Mouse (Mus musculus) myocyte (in vitro differentiated cells): ENCODE measurements around the gene Cyp2j6. TPM values are rescaled to one million over a fixed set of nuclear protein-coding genes. Genes with fewer than 3 reads are reported as not detected.
"Not testable (repeated sequence)": the region's sequence is repeated elsewhere in the genome, so short reads cannot be mapped to it uniquely, and the experiment has no call there.

Source experiments
- H3K27me3 ChIP-seq: one replicate; pipeline ENCODE4 v1.6.1; 2011; ENCODE audit not compliant: control insufficient read depth, insufficient read depth, insufficient read length
- H3K36me3 ChIP-seq: one replicate; pipeline ENCODE4 v1.6.1; 2011; ENCODE audit not compliant: control insufficient read depth, insufficient read depth
- H3K4me2 ChIP-seq: one replicate; pipeline ENCODE4 v1.6.1; 2011; ENCODE audit warnings: low read depth, control low read depth
- H3K4me3 ChIP-seq: one replicate; pipeline ENCODE4 v1.5.1; 2011; ENCODE audit warnings: mild to moderate bottlenecking, control low read depth, moderate library complexity
- H3K79me2 ChIP-seq: one replicate; pipeline ENCODE4 v1.6.1; 2011; ENCODE audit not compliant: control insufficient read depth, insufficient read depth
- H3ac ChIP-seq: one replicate; pipeline ENCODE4 v1.6.1; 2011; ENCODE audit not compliant: control insufficient read depth, insufficient read length
- CEBPB ChIP-seq: IDR thresholded peaks from 2 replicates; pipeline ENCODE4 v1.6.1; 2011; ENCODE audit warnings: mild to moderate bottlenecking, moderate library complexity; ENCODE audit not compliant: poor library complexity, insufficient read depth, severe bottlenecking
- E2F4 ChIP-seq: IDR thresholded peaks from one replicate; pipeline ENCODE4 v1.6.1; 2011; ENCODE audit warnings: mild to moderate bottlenecking, control low read depth, moderate library complexity; ENCODE audit not compliant: insufficient read depth
- MAX ChIP-seq: IDR thresholded peaks from one replicate; pipeline ENCODE4 v1.6.1; 2011; ENCODE audit warnings: low read depth, mild to moderate bottlenecking, control low read depth
- MYOD1 ChIP-seq, 3 experiments: IDR thresholded peaks; one replicate each; pipeline ENCODE4 v1.6.1; 2011; ENCODE audit warnings: control low read depth in 2 of 3, low read depth in 2 of 3, mild to moderate bottlenecking in 2 of 3, moderate library complexity in 1 of 3; ENCODE audit not compliant: insufficient read length in 2 of 3, control insufficient read depth in 1 of 3
- MYOG ChIP-seq, 3 experiments: IDR thresholded peaks; one replicate each; pipeline ENCODE4 v1.6.1; 2011; ENCODE audit warnings: control low read depth in 2 of 3, low read depth in 2 of 3, mild to moderate bottlenecking in 2 of 3; ENCODE audit not compliant: insufficient read length in 2 of 3, control insufficient read depth in 1 of 3, insufficient read depth in 1 of 3
- POLR2A ChIP-seq: IDR thresholded peaks from one replicate; pipeline ENCODE4 v1.6.1; 2011; ENCODE audit warnings: low read depth, mild to moderate bottlenecking, control low read depth, moderate library complexity; ENCODE audit not compliant: insufficient read length
- POLR2AphosphoS2 ChIP-seq: IDR thresholded peaks from one replicate; pipeline ENCODE4 v1.6.1; 2011; ENCODE audit warnings: low read depth, control low read depth; ENCODE audit not compliant: insufficient read length
- REST ChIP-seq: IDR thresholded peaks from one replicate; pipeline ENCODE4 v1.6.1; 2011; ENCODE audit warnings: mild to moderate bottlenecking, control low read depth, moderate library complexity; ENCODE audit not compliant: insufficient read depth, insufficient read length
- SRF ChIP-seq: IDR thresholded peaks from one replicate; pipeline ENCODE4 v1.6.1; 2011; ENCODE audit warnings: low read depth; ENCODE audit not compliant: control insufficient read depth, insufficient read length
- TCF12 ChIP-seq: IDR thresholded peaks from one replicate; pipeline ENCODE4 v1.6.1; 2011; ENCODE audit warnings: mild to moderate bottlenecking, control low read depth; ENCODE audit not compliant: poor library complexity, insufficient read depth, severe bottlenecking
- TCF3 ChIP-seq: IDR thresholded peaks from one replicate; pipeline ENCODE4 v1.6.1; 2011; ENCODE audit warnings: low read depth, control low read depth; ENCODE audit not compliant: insufficient read length
- USF1 ChIP-seq: IDR thresholded peaks from one replicate; pipeline ENCODE4 v1.6.1; 2011; ENCODE audit warnings: low read depth, mild to moderate bottlenecking, control low read depth, moderate library complexity
- polyA plus RNA-seq: library from polyadenylated mRNA; unstranded; fragments of >200 nt; fragmentation: generic; extraction: Trizol; gene quantifications from one replicate; pipeline ENCODE4 v1.2.1, GENCODE M21; 2012; ENCODE audit warnings: missing spikeins

Gene Cyp2j6
- polyA plus RNA-seq, result 1.2 TPM

- Histone ChIP-seq H3K4me3 (peak within 1 kb of the TSS; percentile 19), H3K36me3 (no peaks in the 10 kb centered on the region), H3K27me3 (no peaks in the 10 kb centered on the region), H3K79me2 (no peaks in the 10 kb centered on the region), H3K4me2 (peak within 1 kb of the TSS; percentile 32), H3ac (no peak within 1 kb of the TSS)
- peak; percentile 92 for TF ChIP-seq USF1
- peak; percentile 23 for TF ChIP-seq POLR2A
- TF ChIP-seq MAX, result no peak
Measured at GRCm38 (mm10) chr4:96553133-96553819, at the start of gene Cyp2j6. Gene Cyp2j6, minus strand, starts transcription at chr4:96553661.

- TF ChIP-seq TCF3 (no peak), TCF12 (no peak), MYOG (IDR thresholded peaks at IDR 0.05; ENCODE audit: control insufficient read depth in 1 of 3, insufficient read depth in 1 of 3, insufficient read length in 2 of 3, low read depth in 2 of 3) (no peak), SRF (no peak), MYOD1 (IDR thresholded peaks at IDR 0.05; ENCODE audit: control insufficient read depth in 1 of 3, insufficient read length in 2 of 3, low read depth in 2 of 3) (no peak), MAX (no peak), E2F4 (no peak), CEBPB (no peak), POLR2AphosphoS2 (no peak), REST (no peak), POLR2A (no peak), USF1 (no peak)
- no peak overlapping the region for H3ac ChIP-seq
- H3K4me2 ChIP-seq, result peak overlapping the region; percentile 64
- H3K36me3 ChIP-seq, result no peaks in the 10 kb centered on the region
- H3K79me2 ChIP-seq, result no peaks in the 10 kb centered on the region
- no peaks in the 10 kb centered on the region for H3K27me3 ChIP-seq
- H3K4me3 ChIP-seq, result no peak overlapping the region
Measured at GRCm38 (mm10) chr4:96591791-96592150, 38.3 kb upstream of the Cyp2j6 start.

GRCm38 (mm10) chr4:96590911-96591790, 37.7 kb upstream of the Cyp2j6 start, which contains the start of gene Cyp2j9:
Gene Cyp2j9, minus strand, starts transcription at chr4:96591578.
- TF ChIP-seq CEBPB (no peak), E2F4 (no peak), POLR2A (no peak), SRF (no peak), MYOG (IDR thresholded peaks at IDR 0.05; ENCODE audit: control insufficient read depth in 1 of 3, insufficient read depth in 1 of 3, insufficient read length in 2 of 3, low read depth in 2 of 3) (no peak)
- Histone ChIP-seq H3K27me3 (no peaks in the 10 kb centered on the region), H3ac (no peak within 1 kb of the TSS), H3K36me3 (no peaks in the 10 kb centered on the region), H3K4me2 (peak within 1 kb of the TSS; percentile 64), H3K4me3 (no peak within 1 kb of the TSS), H3K79me2 (no peaks in the 10 kb centered on the region)

- no peaks in the 10 kb centered on the region for H3K79me2 ChIP-seq
- H3K27me3 ChIP-seq, result no peaks in the 10 kb centered on the region
- H3K36me3 ChIP-seq, result no peaks in the 10 kb centered on the region
- H3K4me3 ChIP-seq, result no peak overlapping the region
- no peak overlapping the region for H3K4me2 ChIP-seq
- no peak for TF ChIP-seq MYOD1 (IDR thresholded peaks at IDR 0.05; ENCODE audit: control insufficient read depth in 1 of 3, insufficient read length in 2 of 3, low read depth in 2 of 3)
- TF ChIP-seq TCF12, result no peak
- no peak for TF ChIP-seq MYOG (IDR thresholded peaks at IDR 0.05; ENCODE audit: control insufficient read depth in 1 of 3, insufficient read depth in 1 of 3, insufficient read length in 2 of 3, low read depth in 2 of 3)
- no peak for TF ChIP-seq REST
- TF ChIP-seq USF1, result no peak
- no peak for TF ChIP-seq POLR2A
- no peak for TF ChIP-seq TCF3
- TF ChIP-seq CEBPB, result no peak
- no peak for TF ChIP-seq SRF
- no peak for TF ChIP-seq E2F4
- TF ChIP-seq POLR2AphosphoS2, result no peak
- no peak for TF ChIP-seq MAX
- no peak overlapping the region for H3ac ChIP-seq
Measured at GRCm38 (mm10) chr4:96581425-96582088, 28.1 kb upstream of the Cyp2j6 start.

- H3K79me2 ChIP-seq, H3K27me3 ChIP-seq, H3K36me3 ChIP-seq, H3K4me2 ChIP-seq, H3ac ChIP-seq, H3K4me3 ChIP-seq: not testable (repeated sequence)
Measured at GRCm38 (mm10) chr4:96580351-96580750, 26.9 kb upstream of the Cyp2j6 start.
